In genomic region chr2:174796998-174797397, GRCm38 (mm10) we compare ENCODE assay signal across 14 mouse cellular contexts. TPM values are rescaled to one million over a fixed set of nuclear protein-coding genes. Genes with fewer than 3 reads are reported as not detected.
DNase-seq lines count a peak whose midpoint lies in the region; ATAC-seq and TF ChIP-seq lines count a peak whose summit lies in the region.
"Had no signal": no experiment of that assay in that cellular context is flagged by ENCODE, and none has a peak within 500 bp of the region (broad histone marks: within the 10 kb centered on the region; RNA-seq: fewer than 3 reads in every experiment).

No protein-coding gene starts in this region.

- TF ChIP-seq EP300 in lung, postnatal 0 days (IDR thresholded peaks at IDR 0.05) = no peak

- TF ChIP-seq CTCF in hindbrain, postnatal 0 days (IDR thresholded peaks at IDR 0.05; ENCODE audit: low read depth) = peak; percentile 32; the same call in 1 of the 2 replicates
- TF ChIP-seq CTCF in lung, postnatal 0 days (IDR thresholded peaks at IDR 0.05) = peak; percentile 52

- H3K9me3 ChIP-seq in hindbrain, postnatal 0 days (ENCODE audit: low read length) = no peaks in the 10 kb centered on the region
- H3K9me3 ChIP-seq in hindbrain, embryonic 16.5 days (ENCODE audit: control insufficient read depth, low read length) = no peaks in the 10 kb centered on the region; the same call in 1 of the 2 replicates
- H3K9me3 ChIP-seq in lung, postnatal 0 days (ENCODE audit: low read length) = no peaks in the 10 kb centered on the region

- 82% methylated on average over 2 of the region's 2 CpGs for WGBS in hindbrain, postnatal 0 days
- WGBS in hindbrain, embryonic 16.5 days = 78% methylated on average over 2 of the region's 2 CpGs
- WGBS in lung, postnatal 0 days = 65% methylated on average over 2 of the region's 2 CpGs

- H3K36me3 ChIP-seq in hindbrain, postnatal 0 days (ENCODE audit: insufficient read depth, low read length) = no peaks in the 10 kb centered on the region
- H3K36me3 ChIP-seq in hindbrain, embryonic 16.5 days (ENCODE audit: control insufficient read depth, insufficient read depth, low read length) = no peaks in the 10 kb centered on the region
- no peaks in the 10 kb centered on the region for H3K36me3 ChIP-seq in lung, postnatal 0 days (ENCODE audit: insufficient read depth, low read length)
- no peaks in the 10 kb centered on the region for H3K36me3 ChIP-seq in splenic B cell, adult 2 months (ENCODE audit: control insufficient read depth, insufficient read depth, low read length, poor library complexity, severe bottlenecking)
- H3K36me3 ChIP-seq: G1E had no signal

- H3K4me1 ChIP-seq in hindbrain, postnatal 0 days (ENCODE audit: insufficient read depth, low read length) = no peaks in the 10 kb centered on the region
- no peaks in the 10 kb centered on the region for H3K4me1 ChIP-seq in hindbrain, embryonic 16.5 days (ENCODE audit: control insufficient read depth, insufficient read depth, low read depth, low read length)
- H3K4me1 ChIP-seq in lung, postnatal 0 days (ENCODE audit: insufficient read depth, low read depth, low read length) = no peaks in the 10 kb centered on the region

- no peak overlapping the region for H3K4me2 ChIP-seq in hindbrain, postnatal 0 days (ENCODE audit: low read depth, low read length)
- H3K4me2 ChIP-seq in hindbrain, embryonic 16.5 days (ENCODE audit: low read length) = no peak overlapping the region
- H3K4me2 ChIP-seq in lung, postnatal 0 days (replicated peaks; ENCODE audit: low read depth, low read length) = no peak overlapping the region

- DNase-seq in hindbrain, postnatal 0 days (ENCODE audit: low spot score) = no peak
- DNase-seq in lung, postnatal 0 days (ENCODE audit: low spot score) = no peak
- no peak for DNase-seq in lung, postnatal 25 days (ENCODE audit: low spot score)
- DNase-seq in embryo, embryonic 11 days = peak; percentile 39
- DNase-seq in splenic B cell, adult 2 months (ENCODE audit: low read depth, low spot score) = peak; percentile 3
- DNase-seq in adrenal gland, adult 18-20 months (ENCODE audit: low spot score in 2 of 2) = no peak
- DNase-seq in cerebellum, postnatal 10 days = no peak
- DNase-seq: adrenal gland, adult 8-10 months; cerebellum, adult 9-10 months; heart, postnatal 14 days; kidney, adult 9 months; thymus, adult 2 months had no signal

- no peak overlapping the region for H3K27ac ChIP-seq in hindbrain, postnatal 0 days
- no peak overlapping the region for H3K27ac ChIP-seq in hindbrain, embryonic 16.5 days (ENCODE audit: low read depth, low read length)
- H3K27ac ChIP-seq in lung, postnatal 0 days (ENCODE audit: low read length) = no peak overlapping the region

- ATAC-seq in hindbrain, postnatal 0 days = no peak
- no peak for ATAC-seq in hindbrain, embryonic 16.5 days
- no peak for ATAC-seq in lung, postnatal 0 days

- no peaks in the 10 kb centered on the region for H3K27me3 ChIP-seq in hindbrain, postnatal 0 days (ENCODE audit: insufficient read depth, low read length)
- H3K27me3 ChIP-seq in hindbrain, embryonic 16.5 days (replicated peaks; ENCODE audit: control insufficient read depth, insufficient read depth, low read length) = no peaks in the 10 kb centered on the region
- H3K27me3 ChIP-seq in lung, postnatal 0 days (replicated peaks; ENCODE audit: insufficient read depth, low read length) = no peaks in the 10 kb centered on the region
- no peaks in the 10 kb centered on the region for H3K27me3 ChIP-seq in splenic B cell, adult 2 months (ENCODE audit: control insufficient read depth, insufficient read depth, low read length, poor library complexity, severe bottlenecking)

- H3K9ac ChIP-seq in hindbrain, postnatal 0 days (replicated peaks; ENCODE audit: low read length) = no peak overlapping the region
- H3K9ac ChIP-seq in hindbrain, embryonic 16.5 days (ENCODE audit: low read depth, low read length) = no peak overlapping the region
- no peak overlapping the region for H3K9ac ChIP-seq in lung, postnatal 0 days (replicated peaks; ENCODE audit: low read depth)

- no peak overlapping the region for H3K4me3 ChIP-seq in hindbrain, postnatal 0 days (ENCODE audit: low read length)
- no peak overlapping the region for H3K4me3 ChIP-seq in hindbrain, embryonic 16.5 days (ENCODE audit: low read length)
- H3K4me3 ChIP-seq in lung, postnatal 0 days (ENCODE audit: low read depth, low read length) = no peak overlapping the region

RNA-seq across cellular contexts. Expression of gene Edn3, which starts 36.6 kb away (rescaled TPM):
- 3.5 and 5.1 TPM in 2 replicates for total RNA-seq in hindbrain, postnatal 0 days (2014; rRNA removed)
- 5.9 and 7.5 TPM in 2 replicates for polyA plus RNA-seq in hindbrain, postnatal 0 days (2015; fragmentation: Nextera tagmentation; extraction: Ambion mirVana)
- polyA plus RNA-seq in hindbrain, embryonic 16.5 days (2015; fragmentation: Nextera tagmentation; extraction: Ambion mirVana) = 7.3 and 7.5 TPM in 2 replicates
- polyA plus RNA-seq in lung, postnatal 0 days (2015; fragmentation: Nextera tagmentation; extraction: Ambion mirVana) = 24.6 and 26.5 TPM in 2 replicates
- total RNA-seq in adrenal gland, adult 18-20 months (2021) = 10 to 100 TPM; 18.7 to 20.6 TPM
- polyA plus RNA-seq: G1E had no signal

Comparison
In these comparisons a context has a peak if more than half of its experiments do, and no peak if none do; other contexts are left out.
1. DNase-seq: peak in embryo, embryonic 11 days (single experiment) and splenic B cell, adult 2 months (single experiment); none in hindbrain, postnatal 0 days (single experiment), lung, postnatal 0 days (single experiment), lung, postnatal 25 days (single experiment), adrenal gland, adult 18-20 months (0 of 2) and cerebellum, postnatal 10 days (0 of 2).